Mouse (Mus musculus): ENCODE results near the gene Adcy3. TPM values are rescaled to one million over a fixed set of nuclear protein-coding genes. Genes with fewer than 3 reads are reported as not detected.

Gene Adcy3
- polyA plus RNA-seq, 1 experiment = 0.85 TPM

DNA sequence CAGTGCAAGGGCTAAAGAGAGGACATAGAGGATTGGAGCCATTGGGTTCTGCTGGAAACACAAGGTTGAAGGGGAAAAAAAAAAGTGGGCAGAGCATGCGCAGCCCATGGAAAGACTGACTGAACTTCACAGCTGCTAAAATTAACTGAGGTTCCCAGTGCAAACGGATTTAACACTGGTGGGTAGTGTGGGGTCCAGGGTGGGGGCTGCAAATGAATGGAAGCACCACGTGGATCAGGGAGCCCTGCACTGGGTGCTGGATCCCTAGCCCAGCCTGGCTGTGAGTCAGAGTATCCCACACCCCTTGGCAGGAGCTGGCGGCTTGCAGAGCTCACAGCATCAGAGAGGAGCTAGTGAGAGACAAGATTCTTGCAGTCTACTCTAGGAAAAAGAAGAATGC is 15.3 kb upstream of the Adcy3 start:
- no peaks in the 10 kb centered on the region for H3K27me3 ChIP-seq (ENCODE audit: control insufficient read depth, insufficient read depth, insufficient read length)
- TF ChIP-seq POLR2AphosphoS2 (IDR thresholded peaks at IDR 0.05; ENCODE audit: insufficient read length, low read depth) (no peak), MYOD1 (IDR thresholded peaks at IDR 0.05; ENCODE audit: control insufficient read depth in 1 of 3, insufficient read length in 2 of 3, low read depth in 2 of 3) (no peak), E2F4 (IDR thresholded peaks at IDR 0.05; ENCODE audit: insufficient read depth) (no peak), MAX (IDR thresholded peaks at IDR 0.05; ENCODE audit: low read depth) (no peak), SRF (IDR thresholded peaks at IDR 0.05; ENCODE audit: control insufficient read depth, insufficient read length, low read depth) (no peak), CEBPB (IDR thresholded peaks at IDR 0.05; ENCODE audit: insufficient read depth, poor library complexity, severe bottlenecking) (no peak), MYOG (IDR thresholded peaks at IDR 0.05; ENCODE audit: control insufficient read depth in 1 of 3, insufficient read depth in 1 of 3, insufficient read length in 2 of 3, low read depth in 2 of 3) (no peak), TCF12 (IDR thresholded peaks at IDR 0.05; ENCODE audit: insufficient read depth, poor library complexity, severe bottlenecking) (no peak), USF1 (IDR thresholded peaks at IDR 0.05; ENCODE audit: low read depth) (no peak), REST (IDR thresholded peaks at IDR 0.05; ENCODE audit: insufficient read depth, insufficient read length) (no peak), TCF3 (IDR thresholded peaks at IDR 0.05; ENCODE audit: insufficient read length, low read depth) (no peak), POLR2A (IDR thresholded peaks at IDR 0.05; ENCODE audit: insufficient read length, low read depth) (no peak)
- no peak overlapping the region for H3K4me2 ChIP-seq (ENCODE audit: low read depth)
- H3K4me3 ChIP-seq = no peak overlapping the region
- no peaks in the 10 kb centered on the region for H3K79me2 ChIP-seq (ENCODE audit: control insufficient read depth, insufficient read depth)
- no peak overlapping the region for H3ac ChIP-seq (ENCODE audit: control insufficient read depth, insufficient read length)
- no peaks in the 10 kb centered on the region for H3K36me3 ChIP-seq (ENCODE audit: control insufficient read depth, insufficient read depth)

- TF ChIP-seq POLR2AphosphoS2 (IDR thresholded peaks at IDR 0.05; ENCODE audit: insufficient read length, low read depth) (no peak), TCF3 (IDR thresholded peaks at IDR 0.05; ENCODE audit: insufficient read length, low read depth) (no peak), REST (IDR thresholded peaks at IDR 0.05; ENCODE audit: insufficient read depth, insufficient read length) (no peak), TCF12 (IDR thresholded peaks at IDR 0.05; ENCODE audit: insufficient read depth, poor library complexity, severe bottlenecking) (no peak), E2F4 (IDR thresholded peaks at IDR 0.05; ENCODE audit: insufficient read depth) (no peak), MAX (IDR thresholded peaks at IDR 0.05; ENCODE audit: low read depth) (no peak), SRF (IDR thresholded peaks at IDR 0.05; ENCODE audit: control insufficient read depth, insufficient read length, low read depth) (no peak), MYOG (IDR thresholded peaks at IDR 0.05; ENCODE audit: control insufficient read depth in 1 of 3, insufficient read depth in 1 of 3, insufficient read length in 2 of 3, low read depth in 2 of 3) (no peak), POLR2A (IDR thresholded peaks at IDR 0.05; ENCODE audit: insufficient read length, low read depth) (no peak), USF1 (IDR thresholded peaks at IDR 0.05; ENCODE audit: low read depth) (no peak), MYOD1 (IDR thresholded peaks at IDR 0.05; ENCODE audit: control insufficient read depth in 1 of 3, insufficient read length in 2 of 3, low read depth in 2 of 3) (no peak), CEBPB (IDR thresholded peaks at IDR 0.05; ENCODE audit: insufficient read depth, poor library complexity, severe bottlenecking) (no peak)
- no peaks in the 10 kb centered on the region for H3K36me3 ChIP-seq (ENCODE audit: control insufficient read depth, insufficient read depth)
- no peaks in the 10 kb centered on the region for H3K79me2 ChIP-seq (ENCODE audit: control insufficient read depth, insufficient read depth)
- no peak overlapping the region for H3K4me3 ChIP-seq
- no peak overlapping the region for H3ac ChIP-seq (ENCODE audit: control insufficient read depth, insufficient read length)
- H3K4me2 ChIP-seq (ENCODE audit: low read depth) = no peak overlapping the region
- no peaks in the 10 kb centered on the region for H3K27me3 ChIP-seq (ENCODE audit: control insufficient read depth, insufficient read depth, insufficient read length)
These were observed 5.6 kb upstream of the Adcy3 start for GRCm38 (mm10) chr12:4127346-4127745.

DNA sequence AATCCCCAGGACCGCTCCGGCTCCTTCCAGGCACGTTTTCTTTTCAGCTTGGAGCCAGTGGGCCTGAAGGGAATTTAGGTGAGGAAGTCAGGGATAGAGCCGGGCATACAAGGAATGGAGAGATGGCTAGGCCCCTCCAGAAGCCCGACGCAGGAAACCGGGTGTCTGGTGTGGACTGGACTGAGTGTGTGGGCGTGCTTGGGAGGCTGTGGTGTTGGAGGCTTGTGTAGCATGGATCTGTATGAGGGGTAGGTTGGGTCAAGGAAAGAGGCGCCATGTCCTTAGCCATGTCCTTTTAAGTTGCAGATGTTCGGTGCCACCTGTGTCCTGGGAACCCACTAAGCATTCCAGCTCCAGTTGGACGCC is 927 bp downstream of the Adcy3 start:
- Histone ChIP-seq H3K27me3 (ENCODE audit: control insufficient read depth, insufficient read depth, insufficient read length) (no peaks in the 10 kb centered on the region), H3K79me2 (ENCODE audit: control insufficient read depth, insufficient read depth) (no peaks in the 10 kb centered on the region), H3ac (ENCODE audit: control insufficient read depth, insufficient read length) (no peak overlapping the region), H3K4me2 (ENCODE audit: low read depth) (peak overlapping the region; percentile 18), H3K36me3 (ENCODE audit: control insufficient read depth, insufficient read depth) (no peaks in the 10 kb centered on the region), H3K4me3 (no peak overlapping the region)
- TF ChIP-seq CEBPB (IDR thresholded peaks at IDR 0.05; ENCODE audit: insufficient read depth, poor library complexity, severe bottlenecking) (no peak), MAX (IDR thresholded peaks at IDR 0.05; ENCODE audit: low read depth) (no peak), TCF12 (IDR thresholded peaks at IDR 0.05; ENCODE audit: insufficient read depth, poor library complexity, severe bottlenecking) (no peak)

DNA sequence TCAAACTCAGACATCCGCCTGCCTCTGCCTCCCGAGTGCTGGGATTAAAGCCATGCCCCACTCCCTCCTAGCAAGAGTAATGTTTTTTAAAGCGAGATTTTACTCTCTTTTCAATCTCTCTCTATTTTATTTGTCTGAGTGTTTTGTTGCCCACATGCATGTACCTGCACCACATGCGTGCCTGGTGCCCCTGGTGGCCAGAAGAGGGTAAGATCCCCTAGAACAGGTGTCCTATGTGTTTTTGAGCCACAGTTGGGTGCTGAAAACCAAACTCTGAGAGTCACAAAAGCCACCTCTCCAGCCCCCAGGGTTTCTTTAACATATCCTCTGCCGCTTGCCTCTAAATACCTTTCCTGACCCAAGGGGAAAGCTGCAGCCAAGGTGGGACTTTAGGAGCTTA is 10.3 kb downstream of the Adcy3 start:
- H3K4me2 ChIP-seq (ENCODE audit: low read depth) = no peak overlapping the region
- H3K27me3 ChIP-seq (ENCODE audit: control insufficient read depth, insufficient read depth, insufficient read length) = no peaks in the 10 kb centered on the region
- no peak for TF ChIP-seq TCF3 (IDR thresholded peaks at IDR 0.05; ENCODE audit: insufficient read length, low read depth)
- no peak for TF ChIP-seq MYOD1 (IDR thresholded peaks at IDR 0.05; ENCODE audit: control insufficient read depth in 1 of 3, insufficient read length in 2 of 3, low read depth in 2 of 3)
- TF ChIP-seq CEBPB (IDR thresholded peaks at IDR 0.05; ENCODE audit: insufficient read depth, poor library complexity, severe bottlenecking) = no peak
- no peak for TF ChIP-seq MYOG (IDR thresholded peaks at IDR 0.05; ENCODE audit: control insufficient read depth in 1 of 3, insufficient read depth in 1 of 3, insufficient read length in 2 of 3, low read depth in 2 of 3)
- no peak for TF ChIP-seq USF1 (IDR thresholded peaks at IDR 0.05; ENCODE audit: low read depth)
- no peak for TF ChIP-seq SRF (IDR thresholded peaks at IDR 0.05; ENCODE audit: control insufficient read depth, insufficient read length, low read depth)
- no peak for TF ChIP-seq TCF12 (IDR thresholded peaks at IDR 0.05; ENCODE audit: insufficient read depth, poor library complexity, severe bottlenecking)
- no peak for TF ChIP-seq E2F4 (IDR thresholded peaks at IDR 0.05; ENCODE audit: insufficient read depth)
- TF ChIP-seq POLR2AphosphoS2 (IDR thresholded peaks at IDR 0.05; ENCODE audit: insufficient read length, low read depth) = no peak
- no peak for TF ChIP-seq MAX (IDR thresholded peaks at IDR 0.05; ENCODE audit: low read depth)
- no peak for TF ChIP-seq REST (IDR thresholded peaks at IDR 0.05; ENCODE audit: insufficient read depth, insufficient read length)
- TF ChIP-seq POLR2A (IDR thresholded peaks at IDR 0.05; ENCODE audit: insufficient read length, low read depth) = no peak
- H3K36me3 ChIP-seq (ENCODE audit: control insufficient read depth, insufficient read depth) = no peaks in the 10 kb centered on the region
- H3K79me2 ChIP-seq (ENCODE audit: control insufficient read depth, insufficient read depth) = no peaks in the 10 kb centered on the region
- H3K4me3 ChIP-seq = no peak overlapping the region
- H3ac ChIP-seq (ENCODE audit: control insufficient read depth, insufficient read length) = no peak overlapping the region

- Histone ChIP-seq H3K27me3 (ENCODE audit: control insufficient read depth, insufficient read depth, insufficient read length) (no peaks in the 10 kb centered on the region), H3K79me2 (ENCODE audit: control insufficient read depth, insufficient read depth) (no peaks in the 10 kb centered on the region), H3ac (ENCODE audit: control insufficient read depth, insufficient read length) (no peak overlapping the region), H3K36me3 (ENCODE audit: control insufficient read depth, insufficient read depth) (no peaks in the 10 kb centered on the region), H3K4me3 (no peak overlapping the region), H3K4me2 (ENCODE audit: low read depth) (no peak overlapping the region)
- TF ChIP-seq TCF3 (IDR thresholded peaks at IDR 0.05; ENCODE audit: insufficient read length, low read depth) (no peak), POLR2AphosphoS2 (IDR thresholded peaks at IDR 0.05; ENCODE audit: insufficient read length, low read depth) (no peak), MYOD1 (IDR thresholded peaks at IDR 0.05; ENCODE audit: control insufficient read depth in 1 of 3, insufficient read length in 2 of 3, low read depth in 2 of 3) (no peak), POLR2A (IDR thresholded peaks at IDR 0.05; ENCODE audit: insufficient read length, low read depth) (no peak), MAX (IDR thresholded peaks at IDR 0.05; ENCODE audit: low read depth) (no peak), CEBPB (IDR thresholded peaks at IDR 0.05; ENCODE audit: insufficient read depth, poor library complexity, severe bottlenecking) (no peak), E2F4 (IDR thresholded peaks at IDR 0.05; ENCODE audit: insufficient read depth) (no peak), TCF12 (IDR thresholded peaks at IDR 0.05; ENCODE audit: insufficient read depth, poor library complexity, severe bottlenecking) (no peak), USF1 (IDR thresholded peaks at IDR 0.05; ENCODE audit: low read depth) (no peak), MYOG (IDR thresholded peaks at IDR 0.05; ENCODE audit: control insufficient read depth in 1 of 3, insufficient read depth in 1 of 3, insufficient read length in 2 of 3, low read depth in 2 of 3) (no peak), REST (IDR thresholded peaks at IDR 0.05; ENCODE audit: insufficient read depth, insufficient read length) (no peak), SRF (IDR thresholded peaks at IDR 0.05; ENCODE audit: control insufficient read depth, insufficient read length, low read depth) (no peak)
These were observed 18.0 kb downstream of the Adcy3 start for GRCm38 (mm10) chr12:4150936-4151335.
